Mouse (Mus musculus) naive thymus-derived CD4-positive, alpha-beta T cell, adult 2 months (primary cell): ENCODE measurements around the gene Myof.
A peak's percentile ranks its signal among the peaks of the same experiment; 100 is the strongest.

Source experiments
- DNase-seq: peaks from one replicate; pipeline ENCODE4 v3.0.0-alpha.2; 2011; ENCODE audit warnings: low read depth

Myof gene

DNA sequence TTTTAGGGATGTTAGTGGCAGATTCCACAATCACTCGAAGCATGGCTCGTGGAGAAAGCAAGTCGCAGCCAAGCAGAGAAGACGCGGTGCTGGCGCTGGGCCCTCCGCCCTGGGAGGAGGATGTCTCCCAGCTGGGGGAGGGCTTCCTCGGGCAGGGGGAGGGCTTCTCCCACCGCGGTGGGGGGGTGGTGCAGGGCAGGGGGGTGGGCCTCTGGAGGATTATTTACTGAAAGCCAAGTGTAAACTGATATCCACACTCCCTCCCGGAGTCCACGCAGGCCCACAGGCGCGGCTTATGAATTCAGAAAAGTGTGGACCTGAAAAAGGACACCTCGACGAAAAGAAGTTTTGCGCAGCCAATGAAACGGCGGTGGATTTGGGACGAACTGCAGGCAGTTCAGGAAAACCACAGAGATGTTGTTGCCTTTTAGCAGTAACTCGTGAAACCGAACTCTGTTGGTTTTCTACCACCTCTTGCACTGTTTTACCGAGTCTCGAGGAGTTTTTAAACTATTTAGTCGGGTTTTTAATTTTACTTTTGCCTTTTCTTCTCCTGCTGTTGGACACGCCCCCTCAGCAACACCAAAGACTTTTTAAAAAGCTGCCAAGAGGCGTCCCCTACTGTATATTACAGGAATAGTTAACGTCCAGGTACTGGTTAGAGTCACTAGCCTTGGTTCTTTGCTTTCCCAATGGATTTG, at the start of gene Myof:
Gene Myof, minus strand, starts transcription at position 297 of the 701 bp plus-strand sequence.
- DNase-seq = peak; percentile 23

DNA sequence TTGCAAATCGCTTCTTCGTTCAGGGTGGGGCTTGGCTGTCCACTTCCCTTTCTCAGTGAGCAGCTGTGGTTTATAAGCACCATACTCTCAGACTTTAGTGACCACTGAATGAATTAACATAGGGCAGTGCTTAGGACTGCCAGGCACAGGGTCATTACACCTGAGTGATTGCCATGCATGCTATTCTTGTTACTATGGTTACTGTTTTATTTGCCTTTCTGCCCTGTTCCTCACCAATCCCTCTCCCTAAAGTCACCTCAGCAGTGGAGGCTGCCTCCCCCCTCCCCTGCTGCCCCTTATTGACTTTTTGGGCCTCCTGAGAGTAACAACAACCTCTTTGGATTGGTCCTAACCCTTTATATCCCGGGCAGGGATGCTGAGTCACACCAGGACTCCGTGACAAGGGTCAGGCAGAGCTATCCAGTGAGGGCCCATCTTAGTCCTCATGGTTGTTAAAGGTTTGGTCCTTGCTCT, 48.2 kb upstream of the Myof start:
- DNase-seq = no peak

DNA sequence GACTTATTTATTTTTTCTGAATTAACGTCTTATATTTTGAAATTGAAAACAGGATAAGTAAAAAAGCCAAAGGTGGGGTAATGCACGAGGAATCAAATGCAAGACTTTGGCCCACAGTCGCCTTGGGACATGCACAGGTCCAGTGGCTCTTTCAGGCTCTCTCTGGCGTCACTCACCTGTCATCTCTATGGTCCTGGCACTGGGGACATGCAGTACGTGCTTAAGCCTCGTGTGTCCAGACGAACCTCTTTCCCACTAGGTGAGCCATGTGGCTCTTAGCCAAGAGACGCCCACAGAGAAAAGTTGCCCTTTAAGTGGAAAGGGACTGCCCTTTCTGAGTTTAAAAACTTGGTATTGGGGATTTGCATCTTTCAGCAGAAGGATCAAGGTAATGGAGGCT, 46.0 kb upstream of the Myof start:
- DNase-seq = no peak

DNA sequence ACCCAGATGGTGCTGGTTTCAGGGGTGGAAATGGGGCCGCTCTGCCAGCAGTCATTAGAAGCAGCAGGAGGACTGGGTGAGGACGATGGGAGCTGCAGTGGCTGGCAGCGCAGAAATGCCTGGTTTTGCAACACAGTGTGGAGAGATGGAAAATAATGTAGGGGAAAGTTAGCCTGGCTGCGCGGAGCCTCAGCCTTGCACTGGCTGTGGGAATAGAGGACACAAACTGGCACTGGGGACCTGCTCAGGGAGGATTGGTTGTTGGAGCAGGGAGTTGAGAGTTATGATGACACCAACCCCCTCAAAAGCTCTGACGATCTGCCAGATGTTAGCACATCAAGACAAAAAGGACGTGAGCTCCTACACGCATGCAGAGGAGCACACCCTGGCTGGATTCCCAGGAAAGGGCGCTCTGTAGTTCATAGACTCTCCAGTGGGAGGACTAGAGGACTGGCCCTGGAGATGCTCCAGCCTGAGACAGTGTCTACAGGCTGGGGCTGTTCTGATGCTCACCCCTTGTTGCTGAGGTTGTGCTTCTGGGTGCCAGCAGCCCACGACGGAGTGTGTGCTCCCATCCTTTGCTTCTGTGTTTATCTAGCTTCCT, 43.7 kb upstream of the Myof start:
- DNase-seq = no peak

DNA sequence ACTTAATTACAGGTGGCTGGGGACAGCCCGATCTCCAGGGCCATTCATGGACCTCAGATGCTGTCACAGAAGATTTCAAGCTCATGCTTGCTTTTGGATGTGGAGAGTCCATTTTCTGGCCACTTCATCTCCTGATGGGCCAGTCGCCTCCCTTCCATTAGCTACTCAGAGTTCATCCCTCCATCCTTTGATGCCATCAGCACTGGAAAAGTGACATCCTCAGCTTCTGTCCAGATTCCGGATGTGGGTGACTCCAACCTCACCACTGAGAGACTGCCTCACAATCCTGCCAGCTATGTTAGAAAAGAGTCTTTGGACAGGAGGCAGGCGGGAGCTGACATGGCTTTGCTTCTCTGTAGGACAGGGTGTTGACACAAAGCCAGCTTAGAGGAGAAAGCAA, 42.5 kb upstream of the Myof start:
- no peak for DNase-seq

DNA sequence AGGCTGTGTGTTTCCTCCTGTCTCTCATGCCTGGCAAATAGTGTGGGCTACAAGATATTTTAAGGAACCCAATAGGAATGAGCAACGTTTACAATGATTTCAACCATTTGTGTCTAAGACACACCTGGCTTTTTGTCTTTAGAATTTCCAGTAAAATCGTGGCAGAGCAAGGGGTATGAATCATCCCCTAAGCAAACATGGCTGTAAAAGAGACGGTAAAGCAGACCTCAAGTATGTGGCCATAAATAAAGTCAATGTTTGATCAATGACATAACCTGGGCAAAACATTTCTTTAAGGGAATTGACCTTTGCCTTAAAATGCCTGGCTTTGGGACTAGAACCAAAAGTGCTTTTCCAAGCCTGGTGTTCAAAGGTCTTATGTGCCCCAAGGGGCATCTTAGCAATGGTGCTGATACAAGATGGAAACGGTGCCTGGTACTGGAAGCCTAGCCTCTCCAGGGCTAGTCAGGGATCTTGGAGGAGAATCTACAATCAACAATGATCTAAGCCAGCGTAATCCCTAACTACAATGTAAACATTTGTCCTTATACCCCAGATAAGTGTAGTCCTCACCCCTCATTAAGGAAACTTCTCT, 39.7 kb upstream of the Myof start:
- no peak for DNase-seq

DNA sequence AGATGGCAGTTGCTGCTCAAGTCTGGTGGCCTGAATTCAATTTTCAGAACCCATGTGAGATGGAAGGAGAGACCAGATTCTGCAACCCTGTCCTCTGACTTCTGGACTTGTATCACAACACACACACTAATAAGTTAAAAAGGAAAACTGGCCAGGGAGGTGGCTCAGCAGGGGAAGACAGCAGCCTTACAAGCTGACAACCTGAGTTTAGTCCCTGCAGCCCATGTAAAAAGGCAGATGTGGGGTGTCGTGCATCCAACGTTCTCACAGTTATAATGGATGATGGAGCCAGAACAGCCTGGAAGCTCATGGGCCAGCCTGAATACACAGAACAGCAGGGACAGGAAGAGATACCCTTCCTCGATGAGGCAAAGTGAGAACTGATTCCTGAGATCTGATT, 38.0 kb upstream of the Myof start:
- DNase-seq = no peak

DNA sequence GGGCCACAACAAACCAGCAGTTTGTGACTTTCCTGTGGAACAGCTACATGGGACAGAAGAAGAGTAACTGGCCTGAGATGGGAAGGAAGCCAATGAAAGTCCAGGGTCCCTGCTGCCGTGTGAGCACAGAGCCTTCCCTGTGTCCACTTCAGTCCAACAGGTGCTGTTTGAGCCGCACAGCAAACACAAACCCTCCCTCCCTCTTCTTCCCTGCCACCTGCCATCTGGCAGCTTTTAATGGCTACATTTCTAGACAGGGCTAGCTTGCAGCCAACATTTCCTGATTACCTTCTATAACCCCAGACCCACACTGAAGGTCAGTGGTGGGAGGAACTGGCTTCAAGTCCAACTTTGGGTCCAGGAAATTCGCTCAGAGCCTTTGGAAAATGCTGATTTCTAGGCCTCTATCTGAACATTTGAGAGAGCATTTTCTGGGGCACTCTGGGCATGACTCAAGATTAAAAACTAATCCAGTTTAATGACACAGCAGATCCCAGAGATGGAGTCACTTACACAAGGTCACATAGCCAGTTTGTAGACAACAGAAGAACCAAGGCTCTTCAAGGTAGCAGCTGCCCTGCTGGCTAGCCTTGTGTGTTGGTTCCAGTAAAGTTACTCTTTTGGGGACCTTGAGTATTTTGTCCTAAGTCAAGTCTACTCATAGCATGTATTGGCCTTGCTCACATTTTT, 34.6 kb upstream of the Myof start:
- DNase-seq = no peak

DNA sequence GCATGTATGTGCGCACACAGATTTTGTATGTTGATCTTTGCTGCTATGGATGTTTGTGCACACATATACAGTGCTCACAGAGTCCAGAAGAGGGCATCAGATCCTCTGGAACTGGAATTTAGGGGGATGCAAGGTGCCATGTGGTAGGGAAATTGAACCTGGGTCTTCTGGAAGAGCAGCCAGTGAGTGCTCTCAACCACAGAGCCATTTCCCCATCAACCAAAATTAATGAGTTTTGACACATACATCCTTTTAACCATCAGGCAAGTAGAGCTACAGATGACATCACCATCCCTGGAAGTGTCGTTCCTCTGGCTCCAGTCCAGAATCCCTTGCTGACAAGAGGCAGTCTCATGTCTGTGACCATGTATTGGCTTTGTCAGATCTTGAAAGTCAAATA, 32.9 kb upstream of the Myof start:
- DNase-seq = no peak

DNA sequence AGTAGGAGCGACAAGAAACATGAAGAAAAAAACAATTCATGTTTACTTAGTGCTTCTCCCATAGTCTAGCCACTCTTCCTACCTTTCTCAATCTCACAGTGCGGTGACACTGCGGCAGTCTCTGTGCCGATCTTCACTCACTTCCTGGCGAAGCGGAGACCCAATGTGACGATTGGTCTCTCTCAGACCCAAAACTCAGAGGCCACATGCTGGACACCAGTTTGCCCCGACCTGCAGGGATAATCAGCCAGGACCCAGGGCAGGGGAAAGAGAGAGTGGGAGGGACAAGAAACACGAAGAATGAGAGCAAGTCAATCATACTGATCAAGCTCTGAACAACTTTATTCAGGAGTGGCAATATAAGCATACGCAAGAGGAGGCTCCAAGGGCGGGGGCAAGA, 31.7 kb upstream of the Myof start:
- DNase-seq = no peak

DNA sequence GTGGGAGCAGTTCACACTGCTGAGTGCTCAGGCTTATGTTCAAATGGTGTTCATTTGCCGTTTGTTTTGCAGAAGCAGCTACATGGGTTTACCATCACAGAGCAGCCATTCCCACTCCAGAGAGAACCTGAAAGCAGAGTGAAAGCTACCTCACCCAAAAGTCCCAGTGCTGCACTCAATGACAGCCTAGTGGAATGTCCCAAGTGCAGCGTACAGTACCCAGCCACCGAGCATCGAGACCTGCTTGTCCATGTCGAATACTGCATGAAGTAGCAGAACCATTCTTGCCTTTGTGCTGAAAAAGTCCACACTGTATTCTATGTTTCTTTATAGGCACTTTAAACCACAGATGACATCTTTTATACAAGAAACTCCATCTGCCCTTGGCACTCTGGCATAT, 29.8 kb upstream of the Myof start:
- no peak for DNase-seq

DNA sequence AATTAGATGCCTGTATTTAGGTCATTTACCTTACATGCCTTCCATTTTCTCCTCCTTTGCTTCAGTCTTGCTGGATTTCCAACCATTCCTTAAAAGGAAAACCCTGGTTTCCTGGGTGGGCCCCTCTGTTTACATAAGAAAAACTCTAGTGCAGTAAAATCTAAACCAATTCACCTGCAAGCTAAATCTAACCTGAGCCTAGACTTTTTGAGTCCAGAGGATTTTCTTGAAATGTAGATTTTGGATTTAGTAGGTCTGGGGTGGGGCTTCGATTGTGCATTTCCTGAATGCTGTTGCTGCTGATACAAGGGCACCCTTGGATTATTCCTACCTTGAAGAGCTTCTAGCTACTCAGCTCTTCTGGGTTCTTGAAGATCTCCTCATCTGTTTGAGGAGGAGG, 20.7 kb upstream of the Myof start:
- DNase-seq = no peak

DNA sequence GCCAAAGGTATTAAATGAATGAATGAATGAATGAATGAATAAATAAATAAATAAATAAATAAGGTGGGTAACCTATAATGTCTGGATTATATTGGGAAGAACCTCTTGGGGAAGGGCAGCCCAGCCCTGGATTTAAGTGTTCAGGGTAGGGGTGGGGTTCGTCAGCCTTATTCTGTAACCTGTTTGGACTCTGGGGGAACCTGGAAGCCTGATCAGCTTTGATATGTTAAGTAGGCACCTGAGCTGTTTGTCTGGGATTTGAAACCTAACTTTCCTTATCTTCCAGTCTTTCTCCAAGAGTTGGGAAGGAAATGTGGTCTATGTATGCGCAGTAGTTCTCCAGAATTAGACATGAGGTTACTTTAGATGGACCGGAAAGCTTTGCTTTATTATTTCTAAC, 19.8 kb upstream of the Myof start:
- DNase-seq = no peak

DNA sequence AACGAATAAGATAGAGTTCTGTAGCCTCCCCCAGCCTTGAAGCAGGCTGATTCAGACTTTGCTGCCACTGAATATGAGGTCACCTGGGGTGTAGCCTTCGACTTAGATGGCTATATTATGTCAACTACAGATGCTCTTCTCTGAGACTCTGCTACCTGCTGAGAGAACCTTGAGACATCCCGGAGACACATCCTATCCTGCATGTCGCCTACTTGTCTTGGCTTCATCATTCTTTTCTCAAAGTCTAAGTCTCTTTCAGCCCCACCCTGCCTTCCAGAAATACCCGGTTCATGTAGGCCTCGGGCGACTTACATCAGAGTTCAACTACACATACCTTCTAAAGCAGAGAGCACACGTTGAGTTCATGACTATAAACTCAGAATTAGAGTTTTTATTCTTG, 13.6 kb upstream of the Myof start:
- no peak for DNase-seq

DNA sequence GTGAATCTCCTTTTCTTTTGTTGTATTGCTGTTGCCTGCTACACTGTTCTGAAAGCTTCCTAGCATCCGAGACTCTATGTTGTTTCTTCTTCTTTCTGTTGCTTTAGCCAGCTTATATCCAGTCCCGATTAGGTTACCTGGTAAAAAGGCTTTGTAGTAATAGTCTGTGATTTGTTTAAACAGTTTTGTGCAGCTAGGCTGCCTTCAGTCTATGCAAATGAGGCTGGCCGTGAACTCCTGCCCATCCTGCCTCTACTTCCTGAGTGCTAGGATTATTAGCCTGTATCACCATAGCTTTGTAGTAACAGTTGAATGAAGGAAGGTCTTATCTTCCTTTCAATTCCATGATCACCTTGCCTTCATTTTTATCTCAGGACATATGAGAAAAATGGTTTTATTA, 12.9 kb upstream of the Myof start:
- DNase-seq = no peak

DNA sequence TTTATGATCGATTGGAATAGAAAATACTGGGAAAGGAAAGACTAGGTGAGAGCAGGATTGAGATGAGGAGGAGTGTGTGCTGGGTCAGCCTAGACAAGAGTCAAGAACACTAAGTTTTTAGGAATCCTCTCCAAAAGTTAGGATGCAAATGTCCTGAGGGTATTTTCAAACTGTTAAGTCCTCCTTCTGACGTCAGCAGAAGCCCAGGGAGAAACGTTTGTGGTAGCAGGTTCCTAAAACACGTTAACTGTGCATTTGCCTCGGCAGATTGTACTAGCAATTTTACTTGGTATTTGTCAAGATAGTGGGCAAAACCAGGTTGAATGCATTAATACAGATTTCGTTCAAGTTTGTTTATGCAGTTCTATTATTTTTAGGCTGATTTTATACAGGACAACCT, 12.4 kb upstream of the Myof start:
- DNase-seq = peak; percentile 14

DNA sequence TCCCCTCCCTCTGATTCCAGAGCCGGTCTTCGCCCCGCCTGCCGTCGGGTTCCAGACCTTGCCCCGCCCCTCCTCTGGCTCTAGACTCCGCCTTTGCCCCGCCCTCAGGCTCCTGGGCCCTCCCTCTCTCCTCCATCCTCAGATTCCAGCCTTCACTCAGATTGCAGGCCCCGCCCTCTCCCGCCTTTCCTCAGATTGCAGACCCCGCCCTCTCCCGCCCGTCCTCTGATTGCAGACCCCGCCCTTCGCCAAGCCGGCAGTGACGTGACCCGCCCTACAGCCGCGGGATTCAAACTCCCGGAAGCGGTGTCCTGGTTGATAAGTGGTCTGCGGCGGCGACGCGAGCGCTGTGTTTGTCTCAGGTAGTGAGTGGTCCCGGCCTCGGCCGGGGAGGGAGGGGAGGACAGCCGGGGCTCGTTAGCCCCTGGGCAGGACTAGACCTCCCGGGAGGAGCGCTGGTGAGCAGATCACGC, 11.4 kb upstream of the Myof start, which contains the start of gene Cep55:
Gene Cep55, plus strand, starts transcription at position 292 of the 473 bp plus-strand sequence.
- DNase-seq = peak; percentile 99

DNA sequence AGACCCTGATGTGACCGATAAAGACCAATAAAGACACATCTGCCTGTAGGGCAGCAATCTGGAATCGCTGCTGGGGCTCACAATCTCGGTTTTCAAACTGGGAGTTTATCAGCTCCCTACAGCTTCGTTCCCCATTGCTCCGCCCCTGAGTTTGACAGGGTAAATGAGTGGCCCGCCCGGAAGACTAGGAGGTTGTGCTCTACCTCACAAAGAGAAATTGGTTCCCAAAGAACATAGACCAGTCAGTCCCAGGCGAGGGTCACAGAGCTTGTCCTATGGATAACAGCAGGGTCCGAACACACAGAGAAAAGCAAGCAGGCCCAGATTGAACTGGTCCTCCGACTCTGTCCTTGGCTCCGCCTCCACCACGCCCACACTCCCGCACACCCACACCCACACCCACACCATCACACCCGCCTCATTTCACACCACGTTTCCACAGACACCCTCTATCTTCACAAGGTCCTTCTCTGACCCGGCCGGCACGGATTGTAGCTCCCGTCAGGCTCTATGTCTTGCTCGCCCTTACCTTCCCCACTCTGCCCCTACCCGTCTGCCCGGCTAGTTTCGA, 10.9 kb upstream of the Myof start:
- no peak for DNase-seq

DNA sequence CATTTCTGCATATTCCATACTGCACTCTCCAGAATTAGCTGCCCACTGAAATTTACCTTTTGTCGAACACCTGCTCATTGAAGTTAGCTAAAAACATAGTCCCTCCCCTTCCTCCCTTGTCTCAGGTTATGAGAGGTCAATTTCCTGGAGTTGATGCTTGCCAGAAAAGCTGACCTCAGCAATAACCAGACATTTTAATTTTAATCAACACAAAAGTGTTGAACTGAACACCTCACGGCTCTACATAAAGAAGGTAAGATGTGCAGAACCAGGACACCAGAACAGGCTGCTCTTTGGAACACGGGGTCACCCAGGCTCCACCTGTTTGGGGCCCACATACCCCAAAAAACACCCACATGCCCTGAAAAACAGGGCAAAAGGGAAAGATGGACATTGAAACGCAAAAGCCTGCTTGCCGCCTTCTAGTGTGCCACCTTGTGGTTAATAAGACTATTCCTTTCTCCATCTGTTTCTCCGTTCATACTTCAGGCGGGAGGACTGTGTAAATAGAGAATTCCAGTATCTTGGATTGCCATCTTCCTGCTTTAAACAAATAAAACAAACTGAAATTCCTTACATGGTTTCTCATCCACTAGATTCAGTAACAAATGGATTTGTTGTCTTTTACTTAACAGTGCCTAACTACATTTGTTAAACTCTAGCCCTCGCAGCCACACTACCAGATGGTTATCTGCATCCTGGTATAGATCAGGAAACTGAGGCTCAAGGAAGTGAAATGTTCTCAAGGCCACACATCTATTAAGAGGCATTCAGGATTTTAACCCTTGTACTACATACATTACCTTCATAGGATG, 10.1 kb upstream of the Myof start:
- no peak for DNase-seq

DNA sequence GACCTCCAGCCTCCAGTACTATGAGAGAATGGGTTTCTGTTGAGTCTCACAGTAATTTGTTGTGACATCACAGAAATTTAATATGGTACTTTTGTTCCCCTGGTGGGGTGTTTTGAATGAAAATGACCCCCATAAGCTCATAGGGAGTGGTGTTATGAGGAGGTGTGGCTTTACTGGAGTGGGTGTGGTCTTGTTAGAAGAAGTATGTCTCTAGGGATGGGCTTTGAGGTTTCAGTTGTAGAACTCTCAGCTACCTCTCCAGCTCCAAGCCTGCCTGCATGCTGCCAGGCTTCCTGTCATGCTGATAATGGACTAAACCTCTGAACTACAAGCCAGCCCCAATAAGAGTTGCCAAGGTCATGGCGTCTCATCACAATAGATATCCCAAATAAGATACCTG, 6.3 kb upstream of the Myof start:
- DNase-seq = no peak

DNA sequence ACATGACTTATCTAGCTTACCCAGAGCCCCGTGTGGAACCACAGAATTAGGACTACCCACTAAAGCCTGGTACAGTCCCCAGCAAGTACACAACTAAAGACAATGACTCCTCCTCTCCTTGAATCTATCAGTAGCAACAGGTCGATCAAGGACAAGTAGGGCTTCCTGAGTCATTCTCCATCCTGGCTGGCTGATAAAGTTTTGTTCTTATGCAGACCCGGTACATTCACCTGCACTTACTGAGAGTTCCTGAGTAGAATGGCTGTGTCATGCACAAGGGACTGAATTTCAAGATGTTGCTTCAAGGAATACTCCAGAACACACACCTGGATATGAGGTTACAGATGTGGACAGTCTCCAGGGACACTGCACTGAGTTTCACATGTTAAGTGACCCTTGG, 1.8 kb upstream of the Myof start:
- DNase-seq = no peak
